ENCODE assay signal across 25 mouse cellular contexts in genomic region chr9:22261594-22261993, GRCm38 (mm10). TPM values are rescaled to one million over a fixed set of nuclear protein-coding genes. Genes with fewer than 3 reads are reported as not detected.
DNase-seq lines count a peak whose midpoint lies in the region; ATAC-seq and TF ChIP-seq lines count a peak whose summit lies in the region.
"Had no signal": no experiment of that assay in that cellular context is flagged by ENCODE, and none has a peak within 500 bp of the region (broad histone marks: within the 10 kb centered on the region; RNA-seq: fewer than 3 reads in every experiment).

No protein-coding gene starts in this region.

- no peak overlapping the region for H3K9ac ChIP-seq in midbrain, embryonic 11.5 days (ENCODE audit: low read length)
- H3K9ac ChIP-seq: embryonic facial prominence, embryonic 12.5 days; forebrain, embryonic 13.5 days; forebrain, embryonic 15.5 days; forebrain, postnatal 0 days had no signal

- H3K4me2 ChIP-seq in midbrain, embryonic 11.5 days: no peak overlapping the region
- H3K4me2 ChIP-seq: embryonic facial prominence, embryonic 12.5 days; forebrain, embryonic 13.5 days; forebrain, embryonic 15.5 days had no signal

- intact Hi-C loops in heart, postnatal 14 days (cut with DNase I): no loop called here

- peaks cover 4% of the 10 kb centered on the region; the same call in 1 of the 2 replicates for H3K9me3 ChIP-seq in G1E (replicated peaks)
- H3K9me3 ChIP-seq in midbrain, embryonic 11.5 days (ENCODE audit: control insufficient read depth, low read length): no peaks in the 10 kb centered on the region
- H3K9me3 ChIP-seq: embryonic facial prominence, embryonic 12.5 days; forebrain, embryonic 13.5 days; forebrain, embryonic 15.5 days had no signal

- H3K36me3 ChIP-seq in G1E (replicated peaks): no peaks in the 10 kb centered on the region
- no peaks in the 10 kb centered on the region; the same call in 1 of the 2 replicates for H3K36me3 ChIP-seq in midbrain, embryonic 11.5 days (ENCODE audit: control insufficient read depth, insufficient read depth, low read length)
- H3K36me3 ChIP-seq: forebrain, embryonic 15.5 days had no signal

- no peak overlapping the region for H3K4me3 ChIP-seq in G1E (ENCODE audit: low read depth, low read length)
- no peak overlapping the region for H3K4me3 ChIP-seq in midbrain, embryonic 11.5 days (ENCODE audit: low read depth, low read length)
- H3K4me3 ChIP-seq: embryonic facial prominence, embryonic 10.5 days; embryonic facial prominence, embryonic 12.5 days; forebrain, embryonic 13.5 days; forebrain, embryonic 15.5 days had no signal

- ATAC-seq in G1E (ENCODE audit: extremely low read depth, insufficient number of reproducible peaks, low FRiP score, poor library complexity, severe bottlenecking): no peak
- ATAC-seq in granulocyte monocyte progenitor cell, adult 5-6 weeks (replicated peaks; ENCODE audit: poor library complexity, severe bottlenecking): peak; percentile 48
- ATAC-seq in midbrain, embryonic 11.5 days (ENCODE audit: low FRiP score): no peak
- ATAC-seq: CD4-positive, CD25-positive, alpha-beta regulatory T cell, adult 4 months; forebrain, embryonic 13.5 days; forebrain, embryonic 15.5 days; forebrain, postnatal 0 days had no signal

- H3K4me1 ChIP-seq in G1E (ENCODE audit: insufficient read depth, low read depth, low read length): peaks cover 24% of the 10 kb centered on the region
- H3K4me1 ChIP-seq in midbrain, embryonic 11.5 days (ENCODE audit: control insufficient read depth, insufficient read depth, low read length): peaks cover 2% of the 10 kb centered on the region; the same call in 1 of the 2 replicates
- H3K4me1 ChIP-seq: embryonic facial prominence, embryonic 10.5 days; embryonic facial prominence, embryonic 12.5 days had no signal

- 81% methylated on average over 1 of the region's 1 CpGs for WGBS in midbrain, embryonic 11.5 days

- peaks cover 7% of the 10 kb centered on the region for H3K27me3 ChIP-seq in G1E (ENCODE audit: insufficient read depth, low read length)
- H3K27me3 ChIP-seq in midbrain, embryonic 11.5 days (ENCODE audit: control insufficient read depth, insufficient read depth, low read length): no peaks in the 10 kb centered on the region
- H3K27me3 ChIP-seq: CH12.LX; embryonic facial prominence, embryonic 12.5 days; forebrain, embryonic 13.5 days; forebrain, embryonic 15.5 days had no signal

- no peak overlapping the region for H3K27ac ChIP-seq in midbrain, embryonic 11.5 days (ENCODE audit: low read depth, low read length)
- H3K27ac ChIP-seq: embryonic facial prominence, embryonic 10.5 days; embryonic facial prominence, embryonic 12.5 days; forebrain, embryonic 13.5 days; forebrain, embryonic 15.5 days had no signal

- no peak for TF ChIP-seq CTCF in G1E (IDR thresholded peaks at IDR 0.05; ENCODE audit: low read depth, low read length)

- DNase-seq in 416B (ENCODE audit: low read depth): peak; percentile 10
- peak; percentile 19 for DNase-seq in G1E (ENCODE audit: low spot score)
- DNase-seq in MEL-GATA-1-ER (ENCODE audit: extremely low read depth, low read depth): peak; percentile 49
- DNase-seq in heart, adult 9 months (ENCODE audit: low spot score in 2 of 2): no peak
- DNase-seq in kidney, postnatal 4 days: no peak
- DNase-seq in heart, postnatal 14 days: no peak
- no peak for DNase-seq in midbrain, embryonic 11.5 days (ENCODE audit: low spot score, missing footprints)
- DNase-seq: adrenal gland, adult 2 months; adrenal gland, postnatal 10 days; adrenal gland, postnatal 25 days; B cell, adult 2 months; cerebellum, adult 11 months; cerebellum, adult 18-20 months; cerebellum, adult 8-10 months; cerebellum, adult 9-11 months; cerebellum, postnatal 14 days; cerebellum, postnatal 36 days; forebrain, postnatal 0 days had no signal

RNA-seq across cellular contexts. Expression of gene Zfp599, which starts 1.9 kb away (rescaled TPM):
- total RNA-seq in G1E (2014; fragmentation: Nextera tagmentation) (4.4 and 4.9 TPM in 2 replicates), G1E (2017) (1.1 and 2.0 TPM in 2 replicates)
- 0.07 and 0.13 TPM in 2 replicates for polyA plus RNA-seq in G1E (2012)
- 1.3 and 3.1 TPM in 2 replicates for total RNA-seq in granulocyte monocyte progenitor cell, adult 5-6 weeks (2014; fragmentation: Nextera tagmentation)
- 8.9 and 10.3 TPM in 2 replicates for total RNA-seq in granulocyte monocyte progenitor cell, adult 5-6 weeks (2017)
- total RNA-seq in heart, postnatal 14 days (2021): 1 to 10 TPM in 1 of 2 experiments, under 1 TPM in 1; 0.60 to 1.0 TPM
- polyA plus RNA-seq in midbrain, embryonic 11.5 days (2014; fragmentation: Nextera tagmentation; extraction: Ambion mirVana): 6.7 TPM in 2 replicates

RNA-seq across cellular contexts. Expression of gene Zfp809, which starts 36.1 kb away (rescaled TPM):
- total RNA-seq in G1E (2014; fragmentation: Nextera tagmentation): 180 and 200 TPM in 2 replicates
- 54.9 and 67.1 TPM in 2 replicates for total RNA-seq in G1E (2017)
- polyA plus RNA-seq in G1E (2012): 11.8 and 16.2 TPM in 2 replicates
- 50.6 and 54.9 TPM in 2 replicates for total RNA-seq in granulocyte monocyte progenitor cell, adult 5-6 weeks (2014; fragmentation: Nextera tagmentation)
- total RNA-seq in granulocyte monocyte progenitor cell, adult 5-6 weeks (2017): 20.4 and 27.2 TPM in 2 replicates
- 10 to 100 TPM; 40.2 to 40.8 TPM for total RNA-seq in heart, postnatal 14 days (2021)
- 11.3 and 11.8 TPM in 2 replicates for polyA plus RNA-seq in midbrain, embryonic 11.5 days (2014; fragmentation: Nextera tagmentation; extraction: Ambion mirVana)

RNA-seq across cellular contexts. Expression of gene Zfp810, which starts 45.9 kb away (rescaled TPM):
- total RNA-seq in G1E (2014; fragmentation: Nextera tagmentation) (17.6 and 18.4 TPM in 2 replicates), G1E (2017) (12.6 and 13.2 TPM in 2 replicates)
- polyA plus RNA-seq in G1E (2012): 3.0 and 3.3 TPM in 2 replicates
- total RNA-seq in granulocyte monocyte progenitor cell, adult 5-6 weeks (2014; fragmentation: Nextera tagmentation): 10.4 and 17.4 TPM in 2 replicates
- 9.4 and 16.3 TPM in 2 replicates for total RNA-seq in granulocyte monocyte progenitor cell, adult 5-6 weeks (2017)
- 1 to 10 TPM; 7.1 to 8.9 TPM for total RNA-seq in heart, postnatal 14 days (2021)
- 25.9 and 27.4 TPM in 2 replicates for polyA plus RNA-seq in midbrain, embryonic 11.5 days (2014; fragmentation: Nextera tagmentation; extraction: Ambion mirVana)

Comparison
In these comparisons a context has a peak if more than half of its experiments do, and no peak if none do; other contexts are left out.
1. DNase-seq: peak in 416B (single experiment), G1E (single experiment) and MEL-GATA-1-ER (single experiment); none in heart, adult 9 months (0 of 2), kidney, postnatal 4 days (0 of 2), heart, postnatal 14 days (0 of 2) and midbrain, embryonic 11.5 days (single experiment).